In genomic region chr5:18048841-18049240, GRCm38 (mm10) we compare ENCODE assay signal across 18 mouse cellular contexts.
A peak's percentile ranks its signal among the peaks of the same experiment; 100 is the strongest.
DNase-seq lines count a peak whose midpoint lies in the region; ATAC-seq lines count a peak whose summit lies in the region.
"Had no signal": no experiment of that assay in that cellular context is flagged by ENCODE, and none has a peak within 500 bp of the region (broad histone marks: within the 10 kb centered on the region; RNA-seq: fewer than 3 reads in every experiment).

No protein-coding gene starts in this region.

- no peak overlapping the region for H3K4me2 ChIP-seq in midbrain, embryonic 15.5 days
- H3K4me2 ChIP-seq: embryonic facial prominence, embryonic 12.5 days; forebrain, embryonic 13.5 days; forebrain, embryonic 15.5 days had no signal

- intact Hi-C loops in left cerebral cortex, postnatal 14 days (cut with DNase I): no loop called here

- ATAC-seq in midbrain, embryonic 15.5 days (replicated peaks): no peak
- ATAC-seq: forebrain, embryonic 13.5 days; forebrain, embryonic 15.5 days; forebrain, postnatal 0 days had no signal

- H3K4me1 ChIP-seq in midbrain, embryonic 15.5 days: no peaks in the 10 kb centered on the region
- H3K4me1 ChIP-seq: embryonic facial prominence, embryonic 10.5 days; embryonic facial prominence, embryonic 12.5 days; forebrain, embryonic 13.5 days; forebrain, embryonic 15.5 days had no signal

- DNase-seq in left cerebral cortex, postnatal 14 days (ENCODE audit: low spot score in 2 of 2): peak; percentile 12 to 39
- DNase-seq in left cerebral cortex, adult 8-10 months (ENCODE audit: low spot score in 2 of 2): no peak
- peak; percentile 34 for DNase-seq in brain, adult 2 months (ENCODE audit: low read depth, low spot score)
- peak; percentile 21 for DNase-seq in telencephalon, adult 2 months (ENCODE audit: low read depth, low spot score)
- DNase-seq: adrenal gland, adult 2 months; adrenal gland, postnatal 10 days; adrenal gland, postnatal 25 days; cerebellum, adult 11-12 months; cerebellum, adult 2 months; cerebellum, adult 9-10 months; cerebellum, postnatal 10 days; cerebellum, postnatal 25 days; forebrain, postnatal 0 days had no signal

- H3K27me3 ChIP-seq in midbrain, embryonic 15.5 days (replicated peaks): no peaks in the 10 kb centered on the region
- H3K27me3 ChIP-seq: embryonic facial prominence, embryonic 12.5 days; forebrain, embryonic 13.5 days; forebrain, embryonic 15.5 days had no signal

- H3K9me3 ChIP-seq in midbrain, embryonic 15.5 days: no peaks in the 10 kb centered on the region
- H3K9me3 ChIP-seq: embryonic facial prominence, embryonic 10.5 days; embryonic facial prominence, embryonic 12.5 days; forebrain, embryonic 13.5 days; forebrain, embryonic 15.5 days had no signal

- no peaks in the 10 kb centered on the region for H3K36me3 ChIP-seq in midbrain, embryonic 15.5 days (replicated peaks)
- H3K36me3 ChIP-seq: embryonic facial prominence, embryonic 10.5 days; embryonic facial prominence, embryonic 12.5 days; forebrain, embryonic 15.5 days had no signal

- H3K4me3 ChIP-seq in midbrain, embryonic 15.5 days: no peak overlapping the region
- H3K4me3 ChIP-seq: embryonic facial prominence, embryonic 10.5 days; embryonic facial prominence, embryonic 12.5 days; forebrain, embryonic 13.5 days; forebrain, embryonic 15.5 days had no signal

- no peak overlapping the region for H3K9ac ChIP-seq in midbrain, embryonic 15.5 days
- H3K9ac ChIP-seq: embryonic facial prominence, embryonic 12.5 days; forebrain, embryonic 13.5 days; forebrain, embryonic 15.5 days; forebrain, postnatal 0 days had no signal

- WGBS in midbrain, embryonic 15.5 days: 100% methylated on average over 1 of the region's 1 CpGs

- no peak overlapping the region for H3K27ac ChIP-seq in midbrain, embryonic 15.5 days
- H3K27ac ChIP-seq: embryonic facial prominence, embryonic 10.5 days; embryonic facial prominence, embryonic 12.5 days; forebrain, embryonic 13.5 days; forebrain, embryonic 15.5 days had no signal

Comparison
In these comparisons a context has a peak if more than half of its experiments do, and no peak if none do; other contexts are left out.
1. DNase-seq: peak in left cerebral cortex, postnatal 14 days (2 of 2), brain, adult 2 months (single experiment) and telencephalon, adult 2 months (single experiment); none in left cerebral cortex, adult 8-10 months (0 of 2).